Mouse (Mus musculus) lung, embryonic 16.5 days (tissue): ENCODE data around the gene Tmem56. TPM values are rescaled to one million over a fixed set of nuclear protein-coding genes. Genes with fewer than 3 reads are reported as not detected.

ENCODE experiments used
- ATAC-seq: fragments of 200-750 bp; cut with Nextera tagmentation; 2 replicates; pipeline ENCODE4 v1.8.0; 2017; ENCODE audit warnings: low read depth, mild to moderate bottlenecking, moderate library complexity
- H3K27ac ChIP-seq: fragments of 300-500 bp; sonication (generic); 2 replicates; pipeline ENCODE4 v1.5.1; 2014; ENCODE audit warnings: mild to moderate bottlenecking, control low read depth, low read length
- H3K27me3 ChIP-seq: fragments of 300-500 bp; sonication (generic); 2 replicates; pipeline ENCODE4 v1.6.1; 2014; ENCODE audit warnings: low read depth, low read length, mixed read lengths; ENCODE audit not compliant: control insufficient read depth, insufficient read depth
- H3K36me3 ChIP-seq: fragments of 300-500 bp; sonication (generic); 2 replicates; pipeline ENCODE4 v1.6.1; 2014; ENCODE audit warnings: low read length; ENCODE audit not compliant: control insufficient read depth, insufficient read depth
- H3K4me1 ChIP-seq: fragments of 300-500 bp; sonication (generic); replicated peaks from 2 replicates; pipeline ENCODE4 v1.6.1; 2014; ENCODE audit warnings: low read length, mixed read lengths; ENCODE audit not compliant: control insufficient read depth, insufficient read depth
- H3K4me2 ChIP-seq: fragments of 300-500 bp; sonication (generic); 2 replicates; pipeline ENCODE4 v1.6.1; 2014; ENCODE audit warnings: low read depth, low read length, control low read depth
- H3K4me3 ChIP-seq: fragments of 300-500 bp; sonication (generic); 2 replicates; pipeline ENCODE4 v1.5.1; 2014; ENCODE audit warnings: mild to moderate bottlenecking, low read length, control low read depth
- H3K9ac ChIP-seq: fragments of 300-500 bp; sonication (generic); 2 replicates; pipeline ENCODE4 v1.6.1; 2014; ENCODE audit warnings: low read length, control low read depth
- H3K9me3 ChIP-seq: fragments of 300-500 bp; sonication (generic); 2 replicates; pipeline ENCODE4 v1.6.1; 2016; ENCODE audit warnings: low read length; ENCODE audit not compliant: control insufficient read depth
- WGBS: fragments of 180-500 bp; shearing (Covaris S2); extraction: QIAGEN DNeasy Blood & Tissue Kit; methylation state at CpG from one replicate; pipeline ENCODE4 v1.1.7; 2014; 5-methylcytosine and 5-hydroxymethylcytosine counted together
- polyA plus RNA-seq: library from polyadenylated mRNA; unstranded; fragments of >200 nt; fragmentation: Nextera tagmentation; extraction: Ambion mirVana; gene quantifications from 2 replicates; pipeline ENCODE4 v1.2.1, GENCODE M21; 2015

Gene Tmem56
- polyA plus RNA-seq, 1 experiment from 2014 or later = 0.48 TPM

DNA sequence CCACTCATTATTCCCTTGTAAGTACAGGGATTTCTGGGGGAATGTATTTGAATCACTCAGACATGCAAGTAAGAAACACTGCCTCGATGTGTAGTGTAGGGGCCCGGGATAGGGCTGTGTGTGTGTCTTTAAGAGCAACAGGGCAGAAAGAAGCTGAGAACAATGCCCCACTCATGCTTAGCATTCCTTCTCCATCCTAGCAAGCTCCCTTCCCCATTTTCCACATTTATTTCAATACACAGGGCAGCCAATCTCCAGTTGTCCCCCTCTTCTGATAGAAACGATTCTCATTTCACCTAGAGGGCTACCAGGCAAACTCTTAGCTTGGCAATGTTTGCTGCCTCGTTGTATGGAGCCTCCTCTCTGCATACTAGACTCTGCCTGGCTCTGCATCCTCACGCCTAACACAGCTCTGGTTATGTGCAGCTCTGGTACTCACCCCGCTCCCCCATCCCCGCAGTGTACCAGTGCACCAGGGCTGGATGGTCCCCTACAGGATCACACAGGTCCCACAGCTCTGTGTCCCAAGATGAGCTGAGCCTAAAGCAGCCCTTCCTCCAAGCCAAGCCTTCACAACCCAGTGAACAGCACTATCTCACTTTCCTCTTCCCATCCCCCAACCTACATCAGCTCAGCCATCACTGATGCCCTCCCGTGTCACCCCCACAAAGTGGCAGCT lies 42.4 kb downstream of the Tmem56 start:
- ATAC-seq = no peak
- H3K4me2 ChIP-seq = no peak overlapping the region
- no peak overlapping the region for H3K9ac ChIP-seq
- no peaks in the 10 kb centered on the region for H3K36me3 ChIP-seq
- 46% methylated on average over 8 of the region's 8 CpGs for WGBS
- H3K27ac ChIP-seq = no peak overlapping the region
- H3K4me3 ChIP-seq = no peak overlapping the region
- no peaks in the 10 kb centered on the region for H3K9me3 ChIP-seq
- no peaks in the 10 kb centered on the region for H3K4me1 ChIP-seq
- H3K27me3 ChIP-seq = no peaks in the 10 kb centered on the region

- H3K4me1 ChIP-seq = no peaks in the 10 kb centered on the region
- H3K27me3 ChIP-seq = no peaks in the 10 kb centered on the region
- no peak overlapping the region for H3K4me2 ChIP-seq
- H3K36me3 ChIP-seq = no peaks in the 10 kb centered on the region
- no peak for ATAC-seq
- no peak overlapping the region for H3K4me3 ChIP-seq
- no peak overlapping the region for H3K9ac ChIP-seq
- WGBS = 74% methylated on average over 8 of the region's 8 CpGs
- no peaks in the 10 kb centered on the region for H3K9me3 ChIP-seq
- no peak overlapping the region for H3K27ac ChIP-seq
These were observed 43.8 kb downstream of the Tmem56 start for GRCm38 (mm10) chr3:121239096-121239495.

- no peak overlapping the region for H3K27ac ChIP-seq
- no peak overlapping the region for H3K4me2 ChIP-seq
- no peak overlapping the region for H3K9ac ChIP-seq
- no peaks in the 10 kb centered on the region for H3K9me3 ChIP-seq
- H3K4me1 ChIP-seq = no peaks in the 10 kb centered on the region
- 84% methylated on average over 8 of the region's 8 CpGs for WGBS
- no peaks in the 10 kb centered on the region for H3K27me3 ChIP-seq
- H3K4me3 ChIP-seq = no peak overlapping the region
- H3K36me3 ChIP-seq = no peaks in the 10 kb centered on the region
- ATAC-seq = no peak
These were observed 58.1 kb downstream of the Tmem56 start for GRCm38 (mm10) chr3:121224763-121225162.

DNA sequence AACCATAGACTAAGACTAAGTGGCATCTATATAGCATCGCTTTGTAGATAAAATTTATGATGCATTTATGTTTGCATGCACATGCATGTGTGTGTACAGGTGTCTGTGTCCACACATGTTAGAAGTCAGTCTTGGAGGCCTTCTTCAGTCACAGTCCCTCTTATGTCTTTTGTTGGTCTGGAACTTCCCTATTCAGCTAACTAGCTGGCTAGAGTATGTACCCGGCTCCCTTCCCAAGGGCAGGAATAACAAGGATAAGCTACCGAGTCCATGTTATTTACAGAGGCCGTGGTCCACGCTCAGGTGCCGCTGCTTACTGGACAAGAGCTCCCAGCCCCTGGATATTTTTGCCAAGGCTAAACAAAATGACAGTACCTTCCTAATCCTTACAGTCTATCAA lies 58.7 kb downstream of the Tmem56 start:
- WGBS = 87% methylated on average over 6 of the region's 6 CpGs
- Histone ChIP-seq H3K9ac (no peak overlapping the region), H3K4me1 (no peaks in the 10 kb centered on the region), H3K27ac (no peak overlapping the region), H3K9me3 (no peaks in the 10 kb centered on the region), H3K4me2 (no peak overlapping the region), H3K27me3 (no peaks in the 10 kb centered on the region), H3K36me3 (no peaks in the 10 kb centered on the region), H3K4me3 (no peak overlapping the region)
- ATAC-seq = no peak

- no peaks in the 10 kb centered on the region for H3K36me3 ChIP-seq
- H3K4me3 ChIP-seq = no peak overlapping the region
- H3K4me2 ChIP-seq = no peak overlapping the region
- WGBS = 60% methylated on average over 7 of the region's 7 CpGs
- H3K9ac ChIP-seq = no peak overlapping the region
- no peak overlapping the region for H3K27ac ChIP-seq
- ATAC-seq = no peak
- no peaks in the 10 kb centered on the region for H3K4me1 ChIP-seq
- no peaks in the 10 kb centered on the region for H3K27me3 ChIP-seq
- no peaks in the 10 kb centered on the region for H3K9me3 ChIP-seq
These were observed 60.9 kb downstream of the Tmem56 start for GRCm38 (mm10) chr3:121221987-121222386.

DNA sequence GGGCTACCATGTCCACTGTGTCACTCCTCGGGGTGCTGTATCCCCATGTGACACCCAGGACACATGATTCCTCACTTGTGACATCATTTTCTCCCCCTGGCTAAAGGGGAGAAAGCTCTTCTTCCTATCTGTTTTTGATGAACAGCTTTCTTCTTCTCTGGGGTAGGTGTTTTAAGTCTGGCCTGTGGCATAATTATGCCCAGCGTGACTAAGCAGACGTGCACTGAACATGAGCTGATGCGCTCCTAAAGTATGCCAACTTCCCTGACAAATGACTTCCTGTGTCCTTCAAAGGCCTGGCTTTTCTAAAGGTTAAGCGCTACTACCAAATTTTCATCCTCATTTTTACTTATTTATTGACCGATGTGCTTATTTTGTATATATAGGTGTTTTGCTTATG lies 65.9 kb downstream of the Tmem56 start:
- WGBS = 74% methylated on average over 6 of the region's 6 CpGs
- H3K4me1 ChIP-seq = no peaks in the 10 kb centered on the region
- ATAC-seq = no peak
- no peak overlapping the region for H3K4me2 ChIP-seq
- no peak overlapping the region for H3K9ac ChIP-seq
- no peak overlapping the region for H3K27ac ChIP-seq
- no peak overlapping the region for H3K4me3 ChIP-seq
- no peaks in the 10 kb centered on the region for H3K9me3 ChIP-seq
- H3K36me3 ChIP-seq = no peaks in the 10 kb centered on the region
- H3K27me3 ChIP-seq = no peaks in the 10 kb centered on the region

- no peak for ATAC-seq
- H3K4me2 ChIP-seq = no peak overlapping the region
- 68% methylated on average over 3 of the region's 3 CpGs for WGBS
These were observed 69.4 kb downstream of the Tmem56 start for GRCm38 (mm10) chr3:121213501-121213900.

GRCm38 (mm10) chr3:121212156-121212555 lies 70.7 kb downstream of the Tmem56 start:
- Histone ChIP-seq H3K9ac (no peak overlapping the region), H3K9me3 (no peaks in the 10 kb centered on the region), H3K27me3 (no peaks in the 10 kb centered on the region), H3K36me3 (no peaks in the 10 kb centered on the region), H3K4me1 (no peaks in the 10 kb centered on the region), H3K4me3 (no peak overlapping the region), H3K27ac (no peak overlapping the region), H3K4me2 (no peak overlapping the region)
- WGBS = 26% methylated on average over 1 of the region's 1 CpGs
- no peak for ATAC-seq

More at GRCm38 (mm10) chr3:121213501-121213900, 69.4 kb downstream of the Tmem56 start:
- Histone ChIP-seq H3K4me1 (no peaks in the 10 kb centered on the region), H3K4me3 (no peak overlapping the region), H3K27ac (no peak overlapping the region), H3K9me3 (no peaks in the 10 kb centered on the region), H3K27me3 (no peaks in the 10 kb centered on the region), H3K9ac (no peak overlapping the region), H3K36me3 (no peaks in the 10 kb centered on the region)

GRCm38 (mm10) chr3:121208994-121209393 lies 73.9 kb downstream of the Tmem56 start:
- Histone ChIP-seq H3K27me3 (no peaks in the 10 kb centered on the region), H3K4me2 (no peak overlapping the region), H3K9ac (no peak overlapping the region), H3K4me3 (no peak overlapping the region), H3K36me3 (no peaks in the 10 kb centered on the region), H3K9me3 (no peaks in the 10 kb centered on the region), H3K4me1 (no peaks in the 10 kb centered on the region), H3K27ac (no peak overlapping the region)
- ATAC-seq = no peak
- WGBS = 74% methylated on average over 5 of the region's 5 CpGs
